Mouse (Mus musculus): ENCODE data around the gene Actbl2. TPM values are rescaled to one million over a fixed set of nuclear protein-coding genes. Genes with fewer than 3 reads are reported as not detected.

The Actbl2 gene
- polyA plus RNA-seq (2016; fragmentation: Nextera tagmentation; extraction: Ambion mirVana) = not detected in 2 replicates

GRCm38 (mm10) chr13:111254713-111255112 is at the start of gene Actbl2:
Gene Actbl2 (plus strand): TSS chr13:111255013.
- ATAC-seq (ENCODE audit: low FRiP score, low read depth) = no peak
- WGBS = 90% methylated on average over 5 of the region's 5 CpGs
- H3K27me3 ChIP-seq = no peaks in the 10 kb centered on the region
- H3K4me1 ChIP-seq = peaks cover 6% of the 10 kb centered on the region; the same call in 1 of the 2 replicates
- no peak within 1 kb of the TSS for H3K4me3 ChIP-seq
- no peak within 1 kb of the TSS for H3K27ac ChIP-seq (replicated peaks)
- no peaks in the 10 kb centered on the region for H3K36me3 ChIP-seq
- no peak within 1 kb of the TSS for H3K9ac ChIP-seq (replicated peaks)
- H3K9me3 ChIP-seq = no peaks in the 10 kb centered on the region
- H3K4me2 ChIP-seq (replicated peaks) = no peak within 1 kb of the TSS

- no peak for ATAC-seq (ENCODE audit: low FRiP score, low read depth)
- Histone ChIP-seq H3K27ac (replicated peaks) (no peak overlapping the region), H3K36me3 (no peaks in the 10 kb centered on the region), H3K27me3 (no peaks in the 10 kb centered on the region), H3K9me3 (no peaks in the 10 kb centered on the region), H3K9ac (replicated peaks) (no peak overlapping the region), H3K4me1 (no peaks in the 10 kb centered on the region), H3K4me3 (no peak overlapping the region), H3K4me2 (replicated peaks) (no peak overlapping the region)
- 66% methylated on average over 8 of the region's 8 CpGs for WGBS
Observed at GRCm38 (mm10) chr13:111210649-111211378, 44.0 kb upstream of the Actbl2 start.

- Histone ChIP-seq H3K4me1 (0 out of 2 replicates have a peak, but pooled peaks cover 3% of the 10 kb centered on the region), H3K27ac (replicated peaks) (no peak overlapping the region), H3K4me3 (no peak overlapping the region), H3K9me3 (no peaks in the 10 kb centered on the region), H3K27me3 (no peaks in the 10 kb centered on the region), H3K36me3 (no peaks in the 10 kb centered on the region), H3K9ac (replicated peaks) (no peak overlapping the region), H3K4me2 (replicated peaks) (no peak overlapping the region)
- no peak for ATAC-seq (ENCODE audit: low FRiP score, low read depth)
- WGBS = 35% methylated on average over 5 of the region's 5 CpGs
Observed at GRCm38 (mm10) chr13:111228768-111229167, 26.0 kb upstream of the Actbl2 start.

GRCm38 (mm10) chr13:111229541-111229940 is 25.3 kb upstream of the Actbl2 start:
- no peak for ATAC-seq (ENCODE audit: low FRiP score, low read depth)
- Histone ChIP-seq H3K9ac (replicated peaks) (no peak overlapping the region), H3K4me1 (0 out of 2 replicates have a peak, but pooled peaks cover 3% of the 10 kb centered on the region), H3K27me3 (no peaks in the 10 kb centered on the region), H3K27ac (replicated peaks) (no peak overlapping the region), H3K4me3 (no peak overlapping the region), H3K4me2 (replicated peaks) (no peak overlapping the region), H3K9me3 (no peaks in the 10 kb centered on the region), H3K36me3 (no peaks in the 10 kb centered on the region)
- 80% methylated on average over 6 of the region's 6 CpGs for WGBS

GRCm38 (mm10) chr13:111232416-111232815 is 22.4 kb upstream of the Actbl2 start:
- no peak overlapping the region for H3K4me3 ChIP-seq
- no peaks in the 10 kb centered on the region for H3K36me3 ChIP-seq
- H3K9ac ChIP-seq (replicated peaks) = no peak overlapping the region
- WGBS = 63% methylated on average over 7 of the region's 7 CpGs
- ATAC-seq (ENCODE audit: low FRiP score, low read depth) = peak; percentile 41; the same call in 1 of the 2 replicates
- no peaks in the 10 kb centered on the region for H3K9me3 ChIP-seq
- 0 out of 2 replicates have a peak, but pooled peaks cover 3% of the 10 kb centered on the region for H3K4me1 ChIP-seq
- no peak overlapping the region for H3K27ac ChIP-seq (replicated peaks)
- no peak overlapping the region for H3K4me2 ChIP-seq (replicated peaks)
- H3K27me3 ChIP-seq = no peaks in the 10 kb centered on the region

GRCm38 (mm10) chr13:111233356-111233755 is 21.5 kb upstream of the Actbl2 start:
- Histone ChIP-seq H3K27me3 (no peaks in the 10 kb centered on the region), H3K9me3 (no peaks in the 10 kb centered on the region), H3K36me3 (no peaks in the 10 kb centered on the region), H3K27ac (replicated peaks) (no peak overlapping the region), H3K4me3 (no peak overlapping the region), H3K4me1 (0 out of 2 replicates have a peak, but pooled peaks cover 3% of the 10 kb centered on the region), H3K9ac (replicated peaks) (no peak overlapping the region), H3K4me2 (replicated peaks) (no peak overlapping the region)
- WGBS = 89% methylated on average over 5 of the region's 5 CpGs
- ATAC-seq (ENCODE audit: low FRiP score, low read depth) = no peak

- 89% methylated on average over 3 of the region's 3 CpGs for WGBS
- no peaks in the 10 kb centered on the region for H3K36me3 ChIP-seq
- H3K27ac ChIP-seq (replicated peaks) = no peak overlapping the region
- H3K9ac ChIP-seq (replicated peaks) = no peak overlapping the region
- ATAC-seq (ENCODE audit: low FRiP score, low read depth) = no peak
- 0 out of 2 replicates have a peak, but pooled peaks cover 3% of the 10 kb centered on the region for H3K4me1 ChIP-seq
- no peak overlapping the region for H3K4me2 ChIP-seq (replicated peaks)
- H3K27me3 ChIP-seq = no peaks in the 10 kb centered on the region
- H3K4me3 ChIP-seq = no peak overlapping the region
- H3K9me3 ChIP-seq = no peaks in the 10 kb centered on the region
Observed at GRCm38 (mm10) chr13:111234573-111234972, 20.2 kb upstream of the Actbl2 start.

- no peak overlapping the region for H3K9ac ChIP-seq (replicated peaks)
- no peaks in the 10 kb centered on the region for H3K36me3 ChIP-seq
- H3K4me3 ChIP-seq = no peak overlapping the region
- no peak overlapping the region for H3K27ac ChIP-seq (replicated peaks)
- H3K4me1 ChIP-seq = 0 out of 2 replicates have a peak, but pooled peaks cover 3% of the 10 kb centered on the region
- no peak overlapping the region for H3K4me2 ChIP-seq (replicated peaks)
- H3K27me3 ChIP-seq = no peaks in the 10 kb centered on the region
- H3K9me3 ChIP-seq = peaks cover 3% of the 10 kb centered on the region; the same call in 1 of the 2 replicates
- 0 out of 2 replicates have a peak, but pooled peaks have one; percentile 65 for ATAC-seq (ENCODE audit: low FRiP score, low read depth)
- 59% methylated on average over 6 of the region's 6 CpGs for WGBS
Observed at GRCm38 (mm10) chr13:111235719-111236166, 19.1 kb upstream of the Actbl2 start.

- 81% methylated on average over 9 of the region's 9 CpGs for WGBS
- Histone ChIP-seq H3K4me2 (replicated peaks) (no peak overlapping the region), H3K9me3 (peaks cover 3% of the 10 kb centered on the region; the same call in 1 of the 2 replicates), H3K4me3 (no peak overlapping the region), H3K4me1 (0 out of 2 replicates have a peak, but pooled peaks cover 3% of the 10 kb centered on the region), H3K9ac (replicated peaks) (no peak overlapping the region), H3K36me3 (no peaks in the 10 kb centered on the region), H3K27ac (replicated peaks) (no peak overlapping the region), H3K27me3 (no peaks in the 10 kb centered on the region)
- ATAC-seq (ENCODE audit: low FRiP score, low read depth) = no peak
Observed at GRCm38 (mm10) chr13:111236461-111236864, 18.4 kb upstream of the Actbl2 start.

- H3K4me1 ChIP-seq = 0 out of 2 replicates have a peak, but pooled peaks cover 3% of the 10 kb centered on the region
- H3K27me3 ChIP-seq = no peaks in the 10 kb centered on the region
- no peaks in the 10 kb centered on the region for H3K36me3 ChIP-seq
- peaks cover 3% of the 10 kb centered on the region; the same call in 1 of the 2 replicates for H3K9me3 ChIP-seq
- no peak overlapping the region for H3K9ac ChIP-seq (replicated peaks)
- no peak overlapping the region for H3K27ac ChIP-seq (replicated peaks)
- no peak overlapping the region for H3K4me3 ChIP-seq
- WGBS = 71% methylated on average over 1 of the region's 1 CpGs
- ATAC-seq (ENCODE audit: low FRiP score, low read depth) = no peak
- no peak overlapping the region for H3K4me2 ChIP-seq (replicated peaks)
Observed at GRCm38 (mm10) chr13:111237296-111237695, 17.5 kb upstream of the Actbl2 start.

- H3K27me3 ChIP-seq = no peaks in the 10 kb centered on the region
- WGBS = 48% methylated on average over 3 of the region's 3 CpGs
Observed at GRCm38 (mm10) chr13:111237865-111238465, 16.8 kb upstream of the Actbl2 start.

GRCm38 (mm10) chr13:111251106-111251505 is 3.7 kb upstream of the Actbl2 start:
- H3K36me3 ChIP-seq = no peaks in the 10 kb centered on the region
- H3K4me2 ChIP-seq (replicated peaks) = no peak overlapping the region
- H3K4me3 ChIP-seq = no peak overlapping the region
- H3K9me3 ChIP-seq = no peaks in the 10 kb centered on the region
- no peak overlapping the region for H3K27ac ChIP-seq (replicated peaks)
- no peaks in the 10 kb centered on the region for H3K4me1 ChIP-seq
- no peaks in the 10 kb centered on the region for H3K27me3 ChIP-seq
- no peak overlapping the region for H3K9ac ChIP-seq (replicated peaks)
- 88% methylated on average over 5 of the region's 5 CpGs for WGBS
- ATAC-seq (ENCODE audit: low FRiP score, low read depth) = no peak

More at GRCm38 (mm10) chr13:111237865-111238465, 16.8 kb upstream of the Actbl2 start:
- no peaks in the 10 kb centered on the region for H3K4me1 ChIP-seq
- H3K36me3 ChIP-seq = no peaks in the 10 kb centered on the region
- ATAC-seq (ENCODE audit: low FRiP score, low read depth) = peak; percentile 41; the same call in 1 of the 2 replicates
- no peak overlapping the region for H3K27ac ChIP-seq (replicated peaks)
- H3K9ac ChIP-seq (replicated peaks) = no peak overlapping the region
- H3K4me3 ChIP-seq = no peak overlapping the region
- H3K9me3 ChIP-seq = peaks cover 3% of the 10 kb centered on the region; the same call in 1 of the 2 replicates
- H3K4me2 ChIP-seq (replicated peaks) = no peak overlapping the region
